Mouse (Mus musculus): ENCODE measurements around the gene Pik3r1. TPM values are rescaled to one million over a fixed set of nuclear protein-coding genes. Genes with fewer than 3 reads are reported as not detected.

Gene Pik3r1
- polyA plus RNA-seq, 1 experiment from 2014 or later = 24.9 TPM

DNA sequence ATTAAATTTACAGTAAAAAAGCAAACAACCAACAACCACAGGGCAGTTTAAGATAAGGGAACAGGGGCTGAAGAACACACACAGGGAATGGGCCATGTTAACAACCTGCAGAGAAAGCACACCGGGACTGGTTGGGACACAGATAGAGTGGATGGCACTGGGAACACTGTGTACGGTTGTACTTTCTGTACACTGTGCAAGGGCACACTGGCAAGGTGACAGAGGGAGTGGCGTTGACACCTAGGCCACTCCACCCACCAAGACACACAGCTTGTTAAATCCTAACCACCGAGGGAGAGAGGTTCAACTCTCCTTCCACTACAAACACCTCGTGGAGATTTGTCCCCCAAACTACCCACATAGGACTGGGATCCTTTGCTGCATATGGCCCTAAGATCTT is 70.1 kb downstream of the Pik3r1 start:
- Histone ChIP-seq H3K9me3 (replicated peaks; ENCODE audit: control insufficient read depth, low read length) (no peaks in the 10 kb centered on the region), H3K4me1 (ENCODE audit: control insufficient read depth, insufficient read depth, low read length) (peaks cover 19% of the 10 kb centered on the region), H3K36me3 (ENCODE audit: control insufficient read depth, insufficient read depth) (peaks cover 19% of the 10 kb centered on the region), H3K9ac (ENCODE audit: low read length) (no peak overlapping the region), H3K27ac (ENCODE audit: low read length) (no peak overlapping the region), H3K4me2 (ENCODE audit: low read depth, low read length) (no peak overlapping the region), H3K4me3 (ENCODE audit: low read length) (no peak overlapping the region), H3K27me3 (ENCODE audit: control insufficient read depth, insufficient read depth, low read length) (no peaks in the 10 kb centered on the region)
- ATAC-seq (replicated peaks; ENCODE audit: extremely low read depth, insufficient read depth, low FRiP score) = no peak
- WGBS = 76% methylated on average over 5 of the region's 5 CpGs

DNA sequence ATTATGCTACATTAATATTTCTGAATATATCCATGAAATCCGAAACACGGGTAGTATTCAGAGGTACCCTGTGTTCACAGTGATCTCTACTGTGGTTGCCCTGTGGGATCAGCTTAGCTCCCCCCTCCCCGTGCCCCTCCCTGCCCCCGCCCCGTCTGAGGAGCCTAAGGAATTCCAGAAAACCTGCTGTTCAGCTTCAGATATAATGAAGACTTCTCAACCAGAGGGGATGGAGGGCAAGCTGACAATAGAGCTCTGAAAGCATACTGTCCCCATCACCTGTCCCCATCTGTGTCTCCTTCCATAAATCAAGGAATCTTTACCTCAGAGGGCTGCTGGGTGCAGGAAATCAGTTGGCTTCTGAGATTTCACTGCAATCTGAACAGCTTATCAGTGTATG is 70.6 kb downstream of the Pik3r1 start:
- Histone ChIP-seq H3K4me2 (ENCODE audit: low read depth, low read length) (no peak overlapping the region), H3K36me3 (ENCODE audit: control insufficient read depth, insufficient read depth) (peaks cover 15% of the 10 kb centered on the region), H3K9me3 (replicated peaks; ENCODE audit: control insufficient read depth, low read length) (no peaks in the 10 kb centered on the region), H3K9ac (ENCODE audit: low read length) (no peak overlapping the region), H3K4me1 (ENCODE audit: control insufficient read depth, insufficient read depth, low read length) (peaks cover 24% of the 10 kb centered on the region), H3K27me3 (ENCODE audit: control insufficient read depth, insufficient read depth, low read length) (no peaks in the 10 kb centered on the region), H3K27ac (ENCODE audit: low read length) (no peak overlapping the region), H3K4me3 (ENCODE audit: low read length) (no peak overlapping the region)
- ATAC-seq (replicated peaks; ENCODE audit: extremely low read depth, insufficient read depth, low FRiP score) = no peak
- 68% methylated on average over 5 of the region's 5 CpGs for WGBS

DNA sequence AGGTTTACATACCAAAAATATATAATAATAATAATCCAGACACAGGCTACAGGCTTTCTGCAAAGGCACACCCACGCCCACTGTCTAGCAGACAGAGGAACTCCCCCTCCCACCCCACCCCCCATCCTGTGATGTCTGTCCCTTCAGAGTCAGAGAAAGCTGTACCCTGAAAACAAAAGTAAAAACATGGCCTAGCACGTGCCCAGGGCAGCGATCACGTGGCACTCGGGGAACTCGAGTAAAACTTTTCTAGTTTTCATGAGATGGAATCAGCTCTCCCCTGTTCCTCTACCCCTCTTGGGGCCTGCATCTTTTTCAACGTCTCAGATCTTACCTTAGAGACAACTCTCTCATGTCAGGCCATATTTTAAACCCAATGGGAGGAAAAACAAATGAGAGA is 71.2 kb downstream of the Pik3r1 start:
- Histone ChIP-seq H3K4me3 (ENCODE audit: low read length) (no peak overlapping the region), H3K4me1 (ENCODE audit: control insufficient read depth, insufficient read depth, low read length) (peaks cover 26% of the 10 kb centered on the region), H3K27ac (ENCODE audit: low read length) (no peak overlapping the region), H3K27me3 (ENCODE audit: control insufficient read depth, insufficient read depth, low read length) (no peaks in the 10 kb centered on the region), H3K9me3 (replicated peaks; ENCODE audit: control insufficient read depth, low read length) (no peaks in the 10 kb centered on the region), H3K36me3 (ENCODE audit: control insufficient read depth, insufficient read depth) (peaks cover 12% of the 10 kb centered on the region), H3K4me2 (ENCODE audit: low read depth, low read length) (no peak overlapping the region), H3K9ac (ENCODE audit: low read length) (no peak overlapping the region)
- no peak for ATAC-seq (replicated peaks; ENCODE audit: extremely low read depth, insufficient read depth, low FRiP score)
- 66% methylated on average over 7 of the region's 7 CpGs for WGBS

DNA sequence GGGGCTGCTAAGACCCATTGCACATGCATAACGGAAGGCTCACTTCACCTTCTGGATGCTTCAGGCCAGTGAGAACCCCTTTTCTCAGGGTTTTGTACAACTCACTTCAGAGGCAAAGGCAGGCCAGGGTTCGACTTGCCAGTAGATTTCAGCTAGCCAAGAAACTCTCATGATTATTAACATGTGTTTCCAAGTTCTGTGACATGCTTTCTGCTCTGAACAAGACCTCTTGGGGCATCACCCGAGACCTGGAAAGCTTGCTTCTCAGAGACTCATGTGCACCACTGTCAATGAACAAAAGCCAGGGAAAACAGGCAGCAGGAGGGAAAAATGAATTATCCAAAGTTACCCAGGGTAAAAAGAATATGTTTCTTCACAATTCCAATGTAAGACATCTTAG is 71.7 kb downstream of the Pik3r1 start:
- H3K27ac ChIP-seq (ENCODE audit: low read length) = no peak overlapping the region
- ATAC-seq (replicated peaks; ENCODE audit: extremely low read depth, insufficient read depth, low FRiP score) = no peak
- 49% methylated on average over 3 of the region's 3 CpGs for WGBS
- no peaks in the 10 kb centered on the region for H3K27me3 ChIP-seq (ENCODE audit: control insufficient read depth, insufficient read depth, low read length)
- H3K4me3 ChIP-seq (ENCODE audit: low read length) = no peak overlapping the region
- H3K4me1 ChIP-seq (ENCODE audit: control insufficient read depth, insufficient read depth, low read length) = peaks cover 30% of the 10 kb centered on the region
- H3K4me2 ChIP-seq (ENCODE audit: low read depth, low read length) = no peak overlapping the region
- peaks cover 9% of the 10 kb centered on the region for H3K36me3 ChIP-seq (ENCODE audit: control insufficient read depth, insufficient read depth)
- H3K9ac ChIP-seq (ENCODE audit: low read length) = no peak overlapping the region
- no peaks in the 10 kb centered on the region for H3K9me3 ChIP-seq (replicated peaks; ENCODE audit: control insufficient read depth, low read length)

DNA sequence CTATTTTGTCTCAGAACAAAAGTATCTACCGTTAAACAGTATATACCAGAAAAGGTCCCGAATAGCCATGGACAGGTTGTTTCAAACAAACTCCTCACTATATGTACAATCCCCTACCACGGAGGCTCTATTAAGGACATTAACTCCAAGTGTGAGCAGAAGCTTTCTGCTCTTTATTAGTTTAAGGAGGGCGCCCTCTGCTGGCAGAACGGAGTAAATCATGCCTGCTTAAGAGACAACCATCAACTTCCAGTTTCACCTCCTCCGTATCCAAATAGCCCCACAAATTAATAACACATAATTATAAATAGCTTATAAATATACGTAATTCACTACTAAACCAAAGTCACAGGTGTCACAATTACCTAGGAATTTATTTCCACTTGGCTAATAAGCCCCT is 72.1 kb downstream of the Pik3r1 start:
- H3K36me3 ChIP-seq (ENCODE audit: control insufficient read depth, insufficient read depth) = peaks cover 5% of the 10 kb centered on the region
- H3K27me3 ChIP-seq (ENCODE audit: control insufficient read depth, insufficient read depth, low read length) = no peaks in the 10 kb centered on the region
- no peak for ATAC-seq (replicated peaks; ENCODE audit: extremely low read depth, insufficient read depth, low FRiP score)
- H3K27ac ChIP-seq (ENCODE audit: low read length) = no peak overlapping the region
- no peak overlapping the region for H3K4me2 ChIP-seq (ENCODE audit: low read depth, low read length)
- no peak overlapping the region for H3K9ac ChIP-seq (ENCODE audit: low read length)
- 5% methylated on average over 7 of the region's 7 CpGs for WGBS
- no peaks in the 10 kb centered on the region for H3K9me3 ChIP-seq (replicated peaks; ENCODE audit: control insufficient read depth, low read length)
- H3K4me3 ChIP-seq (ENCODE audit: low read length) = no peak overlapping the region
- peaks cover 35% of the 10 kb centered on the region for H3K4me1 ChIP-seq (ENCODE audit: control insufficient read depth, insufficient read depth, low read length)

DNA sequence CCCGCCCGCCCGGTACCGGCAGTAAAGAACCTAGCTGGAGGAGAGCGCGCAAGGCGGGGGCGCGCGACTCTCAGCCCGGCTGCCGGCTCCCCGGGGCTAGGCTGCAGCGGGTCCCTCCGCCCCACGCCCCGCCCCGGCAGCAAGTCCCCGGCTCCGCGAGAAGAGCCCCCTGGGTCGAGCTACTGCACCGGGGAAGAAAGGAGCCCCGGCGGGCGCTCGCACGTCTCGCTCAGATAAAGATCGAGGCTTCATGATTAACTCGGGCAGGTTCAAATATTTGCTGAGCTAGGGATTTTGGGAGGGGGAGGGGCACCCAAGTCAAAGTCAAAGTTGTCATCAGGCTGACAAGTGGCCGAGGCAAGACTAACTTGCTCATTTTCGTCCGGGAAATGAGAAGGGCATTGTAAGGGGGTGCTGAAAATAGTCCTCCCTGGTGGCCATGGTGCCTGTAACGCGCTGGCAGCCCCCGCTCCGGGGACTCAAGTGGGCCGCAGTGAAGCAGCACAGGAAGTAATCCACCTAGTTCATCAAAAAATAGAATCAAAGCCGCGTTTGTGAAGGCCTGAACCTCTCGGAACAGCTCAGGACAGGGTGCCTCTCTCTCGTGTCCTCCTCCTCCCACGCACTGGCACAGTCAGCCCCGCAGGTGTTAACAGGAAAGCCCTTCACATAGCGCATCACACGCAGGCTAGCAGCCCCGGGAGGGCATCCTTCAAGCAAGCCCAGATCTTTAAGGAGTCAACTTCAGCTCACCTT is 73.3 kb downstream of the Pik3r1 start:
- peak; percentile 63 for ATAC-seq (replicated peaks; ENCODE audit: extremely low read depth, insufficient read depth, low FRiP score)
- Histone ChIP-seq H3K4me3 (ENCODE audit: low read length) (peak overlapping the region; percentile 66), H3K36me3 (ENCODE audit: control insufficient read depth, insufficient read depth) (no peaks in the 10 kb centered on the region), H3K27me3 (ENCODE audit: control insufficient read depth, insufficient read depth, low read length) (no peaks in the 10 kb centered on the region), H3K4me1 (ENCODE audit: control insufficient read depth, insufficient read depth, low read length) (peaks cover 44% of the 10 kb centered on the region), H3K9me3 (replicated peaks; ENCODE audit: control insufficient read depth, low read length) (no peaks in the 10 kb centered on the region), H3K27ac (ENCODE audit: low read length) (peak overlapping the region; percentile 66), H3K9ac (ENCODE audit: low read length) (peak overlapping the region; percentile 68), H3K4me2 (ENCODE audit: low read depth, low read length) (peak overlapping the region; percentile 64)
- 3% methylated on average over 48 of the region's 48 CpGs for WGBS

DNA sequence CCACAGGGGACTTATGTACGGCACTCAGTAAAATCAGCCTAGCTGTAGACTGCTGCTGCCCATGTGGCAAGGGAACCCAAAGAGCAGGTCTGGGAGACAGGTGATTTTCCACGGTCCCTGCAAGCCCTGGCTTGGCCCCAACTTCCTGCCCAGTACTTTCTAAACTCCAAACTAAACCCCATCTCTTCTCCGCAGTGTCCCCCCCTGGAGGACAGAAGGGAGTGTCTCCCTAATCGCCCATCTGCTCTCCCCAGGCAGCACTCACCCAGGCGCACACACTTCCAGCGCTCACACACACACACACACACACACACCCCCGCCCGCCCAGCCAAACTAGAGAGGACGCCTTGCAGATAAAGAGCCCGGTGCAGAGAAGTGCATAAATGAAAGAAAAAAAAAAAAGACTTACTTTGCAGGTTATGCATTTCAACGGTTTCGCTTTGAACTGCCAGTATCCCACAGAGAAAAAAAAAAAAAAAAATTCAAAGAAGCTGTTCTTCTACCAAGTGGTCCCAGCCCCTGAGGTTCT is 74.0 kb downstream of the Pik3r1 start:
- H3K27me3 ChIP-seq (ENCODE audit: control insufficient read depth, insufficient read depth, low read length) = no peaks in the 10 kb centered on the region
- peak; percentile 72 for ATAC-seq (replicated peaks; ENCODE audit: extremely low read depth, insufficient read depth, low FRiP score)

DNA sequence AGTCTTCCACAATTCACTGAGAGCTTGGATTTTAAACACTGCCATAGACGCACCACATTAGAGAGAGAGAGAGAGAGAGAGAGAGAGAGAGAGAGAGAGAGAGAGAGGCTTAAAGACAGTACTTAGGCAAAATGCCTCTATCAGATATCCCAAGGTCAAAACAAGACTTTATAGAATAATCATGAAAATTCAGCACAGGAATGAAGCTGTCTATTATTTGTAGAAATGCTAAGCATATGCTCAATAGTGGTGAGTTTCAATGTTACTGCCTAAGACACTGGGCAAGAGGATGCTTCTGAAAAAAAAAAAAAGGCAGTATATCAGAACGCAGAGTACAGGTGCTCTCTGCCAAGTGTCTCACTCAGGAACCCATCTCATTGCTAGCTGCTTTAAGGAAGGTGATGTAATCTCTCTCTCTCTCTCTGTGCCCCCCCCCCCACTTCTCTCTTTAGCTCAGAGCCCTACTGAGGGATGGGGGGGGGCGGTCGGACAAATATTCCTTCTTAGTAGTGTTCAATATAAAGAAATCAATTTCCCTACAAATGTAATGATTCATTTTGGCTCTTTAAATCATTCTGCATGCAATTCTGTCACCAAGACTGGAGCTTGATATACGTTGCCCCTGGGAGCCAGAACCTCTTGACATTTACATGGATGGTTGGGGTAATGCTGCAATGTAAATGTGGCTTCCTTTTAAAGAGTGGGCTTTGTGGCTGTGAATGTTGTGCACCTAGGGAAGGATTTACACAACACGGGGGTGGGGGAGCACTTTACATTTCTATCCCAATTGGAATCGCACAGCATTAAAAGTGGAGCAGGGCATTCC is 74.9 kb downstream of the Pik3r1 start:
- no peaks in the 10 kb centered on the region for H3K27me3 ChIP-seq (ENCODE audit: control insufficient read depth, insufficient read depth, low read length)
- peak overlapping the region; percentile 86 for H3K27ac ChIP-seq (ENCODE audit: low read length)
- H3K9me3 ChIP-seq (replicated peaks; ENCODE audit: control insufficient read depth, low read length) = no peaks in the 10 kb centered on the region
- peak overlapping the region; percentile 66 for H3K4me3 ChIP-seq (ENCODE audit: low read length)
- peak overlapping the region; percentile 72 for H3K9ac ChIP-seq (ENCODE audit: low read length)
- ATAC-seq (replicated peaks; ENCODE audit: extremely low read depth, insufficient read depth, low FRiP score) = no peak
- H3K4me2 ChIP-seq (ENCODE audit: low read depth, low read length) = peak overlapping the region; percentile 64
- H3K36me3 ChIP-seq (ENCODE audit: control insufficient read depth, insufficient read depth) = peaks cover 10% of the 10 kb centered on the region
- H3K4me1 ChIP-seq (ENCODE audit: control insufficient read depth, insufficient read depth, low read length) = peaks cover 44% of the 10 kb centered on the region
- 54% methylated on average over 7 of the region's 7 CpGs for WGBS

More for the DNA sequence above, 74.0 kb downstream of the Pik3r1 start:
- peak overlapping the region; percentile 66 for H3K27ac ChIP-seq (ENCODE audit: low read length)
- H3K36me3 ChIP-seq (ENCODE audit: control insufficient read depth, insufficient read depth) = peaks cover 4% of the 10 kb centered on the region; the same call in 1 of the 2 replicates
- H3K4me1 ChIP-seq (ENCODE audit: control insufficient read depth, insufficient read depth, low read length) = peaks cover 44% of the 10 kb centered on the region
- peak overlapping the region; percentile 68 for H3K9ac ChIP-seq (ENCODE audit: low read length)
- peak overlapping the region; percentile 64 for H3K4me2 ChIP-seq (ENCODE audit: low read depth, low read length)
- WGBS = 2% methylated on average over 12 of the region's 12 CpGs
- H3K9me3 ChIP-seq (replicated peaks; ENCODE audit: control insufficient read depth, low read length) = no peaks in the 10 kb centered on the region
- peak overlapping the region; percentile 66 for H3K4me3 ChIP-seq (ENCODE audit: low read length)

All from heart, embryonic 16.5 days (tissue).